Mouse (Mus musculus): Measurements from ENCODE around the gene Rnf130. TPM values are rescaled to one million over a fixed set of nuclear protein-coding genes. Genes with fewer than 3 reads are reported as not detected.

The Rnf130 gene
- polyA plus RNA-seq, 1 experiment from 2014 or later = 75.0 TPM

- Histone ChIP-seq H3K27ac (ENCODE audit: low read depth) (no peak overlapping the region), H3K9ac (replicated peaks) (no peak overlapping the region), H3K36me3 (replicated peaks; ENCODE audit: insufficient read depth, low read length) (peaks cover 3% of the 10 kb centered on the region; the same call in 1 of the 2 replicates), H3K4me3 (ENCODE audit: low read depth, low read length) (no peak overlapping the region), H3K4me1 (ENCODE audit: insufficient read depth) (peaks cover 33% of the 10 kb centered on the region), H3K27me3 (ENCODE audit: insufficient read depth, low read length) (no peaks in the 10 kb centered on the region), H3K9me3 (ENCODE audit: low read length) (no peaks in the 10 kb centered on the region), H3K4me2 (ENCODE audit: low read depth, low read length) (no peak overlapping the region)
- ATAC-seq (no peak), DNase-seq (no peak)
- WGBS (ENCODE audit: insufficient replicate concordance) = 52% methylated on average over 5 of the region's 5 CpGs
- TF ChIP-seq CTCF (IDR thresholded peaks at IDR 0.05; ENCODE audit: low read depth) (no peak), EP300 (IDR thresholded peaks at IDR 0.05; ENCODE audit: low read depth) (no peak)
Observed at GRCm38 (mm10) chr11:50105237-50105636, 80.1 kb downstream of the Rnf130 start.

GRCm38 (mm10) chr11:50106024-50106423 is 80.9 kb downstream of the Rnf130 start:
- Histone ChIP-seq H3K27ac (ENCODE audit: low read depth) (peak overlapping the region; percentile 44), H3K4me2 (ENCODE audit: low read depth, low read length) (no peak overlapping the region), H3K27me3 (ENCODE audit: insufficient read depth, low read length) (no peaks in the 10 kb centered on the region), H3K9me3 (ENCODE audit: low read length) (no peaks in the 10 kb centered on the region), H3K36me3 (replicated peaks; ENCODE audit: insufficient read depth, low read length) (peaks cover 3% of the 10 kb centered on the region; the same call in 1 of the 2 replicates), H3K4me1 (ENCODE audit: insufficient read depth) (peaks cover 33% of the 10 kb centered on the region), H3K9ac (replicated peaks) (no peak overlapping the region), H3K4me3 (ENCODE audit: low read depth, low read length) (no peak overlapping the region)
- TF ChIP-seq EP300 (IDR thresholded peaks at IDR 0.05; ENCODE audit: low read depth) (peak; percentile 47; the same call in 1 of the 2 replicates), CTCF (IDR thresholded peaks at IDR 0.05; ENCODE audit: low read depth) (no peak)
- ATAC-seq (peak; percentile 57), DNase-seq (no peak)
- 56% methylated on average over 7 of the region's 7 CpGs for WGBS (ENCODE audit: insufficient replicate concordance)

GRCm38 (mm10) chr11:50108823-50109244 is 83.7 kb downstream of the Rnf130 start:
- Histone ChIP-seq H3K9me3 (ENCODE audit: low read length) (no peaks in the 10 kb centered on the region), H3K27ac (ENCODE audit: low read depth) (peak overlapping the region; percentile 80), H3K27me3 (ENCODE audit: insufficient read depth, low read length) (no peaks in the 10 kb centered on the region), H3K9ac (replicated peaks) (no peak overlapping the region), H3K36me3 (replicated peaks; ENCODE audit: insufficient read depth, low read length) (peaks cover 3% of the 10 kb centered on the region; the same call in 1 of the 2 replicates), H3K4me2 (ENCODE audit: low read depth, low read length) (no peak overlapping the region), H3K4me3 (ENCODE audit: low read depth, low read length) (no peak overlapping the region), H3K4me1 (ENCODE audit: insufficient read depth) (peaks cover 30% of the 10 kb centered on the region)
- 18% methylated on average over 8 of the region's 8 CpGs for WGBS (ENCODE audit: insufficient replicate concordance)
- peak; percentile 41 for DNase-seq
- peak; percentile 10; the same call in 1 of the 2 replicates for TF ChIP-seq CTCF (IDR thresholded peaks at IDR 0.05; ENCODE audit: low read depth)
- peak; percentile 57; the same call in 1 of the 2 replicates for TF ChIP-seq EP300 (IDR thresholded peaks at IDR 0.05; ENCODE audit: low read depth)
- peak; percentile 76 for ATAC-seq

GRCm38 (mm10) chr11:50114329-50114728 is 89.2 kb downstream of the Rnf130 start:
- WGBS (ENCODE audit: insufficient replicate concordance) = 15% methylated on average over 5 of the region's 5 CpGs
- H3K4me1 ChIP-seq (ENCODE audit: insufficient read depth) = peaks cover 2% of the 10 kb centered on the region; the same call in 1 of the 2 replicates
- no peaks in the 10 kb centered on the region for H3K27me3 ChIP-seq (ENCODE audit: insufficient read depth, low read length)
- peak; percentile 91 for TF ChIP-seq CTCF (IDR thresholded peaks at IDR 0.05; ENCODE audit: low read depth)
- no peak for TF ChIP-seq EP300 (IDR thresholded peaks at IDR 0.05; ENCODE audit: low read depth)
- no peak overlapping the region for H3K9ac ChIP-seq (replicated peaks)
- ATAC-seq = peak; percentile 74
- H3K4me3 ChIP-seq (ENCODE audit: low read depth, low read length) = no peak overlapping the region
- H3K4me2 ChIP-seq (ENCODE audit: low read depth, low read length) = no peak overlapping the region
- H3K36me3 ChIP-seq (replicated peaks; ENCODE audit: insufficient read depth, low read length) = no peaks in the 10 kb centered on the region
- peak; percentile 88 for DNase-seq
- H3K27ac ChIP-seq (ENCODE audit: low read depth) = no peak overlapping the region
- no peaks in the 10 kb centered on the region for H3K9me3 ChIP-seq (ENCODE audit: low read length)

DNA sequence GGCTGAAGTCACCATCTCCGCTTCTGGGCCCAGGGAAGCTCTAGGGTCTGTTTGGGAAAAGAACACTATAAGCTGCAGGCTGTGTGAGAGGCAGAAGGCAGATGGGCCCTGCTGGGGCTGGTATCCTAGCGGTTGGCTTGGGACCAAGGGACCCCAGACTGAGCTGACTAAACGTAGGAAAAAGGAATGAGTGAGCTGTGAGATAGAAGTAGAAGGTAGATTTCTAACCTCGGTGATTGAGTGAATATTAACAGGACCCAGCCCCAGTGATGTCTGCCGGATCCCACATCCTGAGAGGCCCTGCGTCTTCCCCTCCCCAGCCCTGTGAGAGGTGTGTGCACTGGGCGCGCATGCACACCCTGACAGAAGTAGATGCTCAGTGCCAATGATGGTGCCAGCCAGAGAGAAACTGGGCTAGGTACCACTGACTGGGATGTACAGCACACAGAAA is 97.5 kb downstream of the Rnf130 start:
- DNase-seq (no peak), ATAC-seq (no peak)
- Histone ChIP-seq H3K9ac (replicated peaks) (no peak overlapping the region), H3K27ac (ENCODE audit: low read depth) (no peak overlapping the region), H3K4me1 (ENCODE audit: insufficient read depth) (no peaks in the 10 kb centered on the region; the same call in 1 of the 2 replicates), H3K27me3 (ENCODE audit: insufficient read depth, low read length) (no peaks in the 10 kb centered on the region), H3K4me3 (ENCODE audit: low read depth, low read length) (no peak overlapping the region), H3K4me2 (ENCODE audit: low read depth, low read length) (no peak overlapping the region), H3K36me3 (replicated peaks; ENCODE audit: insufficient read depth, low read length) (no peaks in the 10 kb centered on the region), H3K9me3 (ENCODE audit: low read length) (no peaks in the 10 kb centered on the region)
- 87% methylated on average over 8 of the region's 8 CpGs for WGBS (ENCODE audit: insufficient replicate concordance)
- TF ChIP-seq CTCF (IDR thresholded peaks at IDR 0.05; ENCODE audit: low read depth) = no peak
- TF ChIP-seq EP300 (IDR thresholded peaks at IDR 0.05; ENCODE audit: low read depth) = no peak

DNA sequence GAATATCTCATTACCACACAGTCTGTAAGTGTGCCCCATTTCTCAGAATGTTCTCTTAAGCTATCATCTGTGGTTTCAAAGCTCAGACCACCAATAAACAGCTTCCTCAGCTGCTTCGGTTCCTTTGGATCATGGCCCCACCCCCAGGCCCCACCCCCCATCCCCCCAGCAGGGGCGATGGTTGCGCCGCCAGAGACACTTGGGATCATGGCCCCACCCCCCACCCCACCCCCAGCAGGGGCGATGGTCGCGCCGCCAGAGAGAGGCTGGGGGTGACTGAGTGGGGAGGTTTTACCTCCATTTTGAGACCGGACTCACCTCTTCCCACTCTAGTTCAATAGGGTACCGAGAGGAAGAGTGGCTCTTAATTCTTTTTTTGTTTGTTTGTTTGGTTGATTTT is 102.6 kb downstream of the Rnf130 start:
- H3K27me3 ChIP-seq (ENCODE audit: insufficient read depth, low read length) = no peaks in the 10 kb centered on the region
- H3K4me3 ChIP-seq (ENCODE audit: low read depth, low read length) = 0 out of 2 replicates have a peak overlapping the region, but pooled peaks have one; percentile 17
- no peaks in the 10 kb centered on the region for H3K36me3 ChIP-seq (replicated peaks; ENCODE audit: insufficient read depth, low read length)
- no peak for ATAC-seq
- H3K9me3 ChIP-seq (ENCODE audit: low read length) = no peaks in the 10 kb centered on the region
- peaks cover 20% of the 10 kb centered on the region for H3K4me1 ChIP-seq (ENCODE audit: insufficient read depth)
- TF ChIP-seq EP300 (IDR thresholded peaks at IDR 0.05; ENCODE audit: low read depth) (no peak), CTCF (IDR thresholded peaks at IDR 0.05; ENCODE audit: low read depth) (no peak)
- WGBS (ENCODE audit: insufficient replicate concordance) = 6% methylated on average over 10 of the region's 10 CpGs
- peak overlapping the region; percentile 71 for H3K4me2 ChIP-seq (ENCODE audit: low read depth, low read length)
- H3K9ac ChIP-seq (replicated peaks) = peak overlapping the region; percentile 51; the same call in 1 of the 2 replicates
- DNase-seq = no peak
- no peak overlapping the region for H3K27ac ChIP-seq (ENCODE audit: low read depth)

All from liver, postnatal 0 days (tissue).